Mouse (Mus musculus) stomach, postnatal 0 days (tissue): Measurements from ENCODE around the gene Kif4.

Experiments used
- CTCF ChIP-seq: IDR thresholded peaks from 2 replicates; pipeline ENCODE4 v1.5.1; 2016; ENCODE audit warnings: antibody characterized with exemption, low read depth, mild to moderate bottlenecking, moderate library complexity
- EP300 ChIP-seq: optimal IDR thresholded peaks from 2 replicates; pipeline ENCODE3; 2016; ENCODE audit warnings: antibody characterized with exemption

GRCm38 (mm10) chrX:100776494-100776893, 151.0 kb downstream of the Kif4 start:
- TF ChIP-seq CTCF (peak; percentile 82), EP300 (no peak)
